Comparison of ENCODE assay signal across 1 mouse cellular context in the genomic region with DNA sequence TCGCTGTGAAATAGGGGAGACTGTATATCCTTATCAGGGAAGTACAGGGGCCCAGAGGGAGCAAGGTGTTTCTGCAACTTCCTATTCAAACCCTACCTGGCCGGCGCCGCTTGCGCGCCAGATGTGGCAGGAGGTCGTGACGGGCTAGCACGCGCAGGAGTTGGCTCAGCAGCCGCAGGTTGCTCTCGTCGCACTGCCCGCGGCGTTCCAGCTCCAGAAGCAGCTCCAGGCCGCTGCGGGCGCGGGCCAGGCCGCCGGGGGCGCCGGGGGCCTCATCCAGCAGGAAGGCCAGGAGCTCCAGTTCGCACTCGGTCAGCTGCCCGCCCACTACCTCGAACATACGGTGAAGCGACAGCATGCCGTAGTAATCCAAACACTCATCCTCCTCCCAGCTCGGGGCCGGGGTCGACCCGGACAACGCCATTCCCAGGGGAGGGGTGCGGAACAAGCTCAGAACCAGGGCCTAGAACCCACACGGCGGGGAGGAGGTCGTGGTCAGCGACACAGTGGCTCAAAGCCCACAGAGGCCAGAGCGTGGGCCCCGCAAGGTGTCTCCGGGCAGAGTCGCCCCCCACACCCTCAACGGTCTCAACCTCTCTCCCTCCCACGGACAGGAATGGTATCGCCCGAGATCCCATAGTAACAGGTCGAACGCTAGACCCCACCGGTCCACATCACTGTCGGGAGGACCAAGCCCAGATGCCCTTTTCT.
TF ChIP-seq lines count a peak whose summit lies in the region.

No protein-coding gene starts in this region.

TF ChIP-seq in myocyte, 11 proteins besides CTCF, POLR2A, EP300 and RAD21:
- TF ChIP-seq CEBPB (IDR thresholded peaks at IDR 0.05; ENCODE audit: insufficient read depth, poor library complexity, severe bottlenecking) (no peak), SRF (IDR thresholded peaks at IDR 0.05; ENCODE audit: control insufficient read depth, insufficient read length, low read depth) (no peak), MAX (IDR thresholded peaks at IDR 0.05; ENCODE audit: low read depth) (no peak)
